Mouse (Mus musculus) regulatory T cell (primary cell): Measurements from ENCODE around the gene Cherp.

Source experiments
- in situ Hi-C: fragments of 300-600 bp; cut with MboI, MseI; formaldehyde crosslinking; loops from one replicate; pipeline ENCODE4 v1.15.1; 2025; ENCODE audit warnings: high pct_unique_total_duplicates

Gene Cherp

GRCm38 (mm10) chr8:72485456-72486199 lies 10.6 kb upstream of the Cherp start:
- in situ Hi-C loops = no loop called here

- in situ Hi-C loops = no loop called here
These were observed 4.3 kb downstream of the Cherp start for GRCm38 (mm10) chr8:72470684-72471083.

- in situ Hi-C loops = no loop called here
These were observed 5.0 kb downstream of the Cherp start for GRCm38 (mm10) chr8:72469984-72470383.

GRCm38 (mm10) chr8:72469243-72469642 lies 5.8 kb downstream of the Cherp start:
- in situ Hi-C loops = no loop called here

- in situ Hi-C loops = no loop called here
These were observed 10.8 kb downstream of the Cherp start for GRCm38 (mm10) chr8:72464211-72464610.

- in situ Hi-C loops = no loop called here
These were observed 15.0 kb downstream of the Cherp start for GRCm38 (mm10) chr8:72459881-72460533.

- in situ Hi-C loops = no loop called here
These were observed 16.6 kb downstream of the Cherp start for GRCm38 (mm10) chr8:72458457-72458856.

GRCm38 (mm10) chr8:72457806-72458205 lies 17.2 kb downstream of the Cherp start:
- in situ Hi-C loops = no loop called here

- in situ Hi-C loops = no loop called here
These were observed 19.7 kb downstream of the Cherp start for GRCm38 (mm10) chr8:72455317-72455716.

- in situ Hi-C loops = no loop called here
These were observed 21.1 kb downstream of the Cherp start for GRCm38 (mm10) chr8:72453904-72454303.

GRCm38 (mm10) chr8:72451516-72451915 lies 23.5 kb downstream of the Cherp start:
- in situ Hi-C loops = no loop called here

- in situ Hi-C loops = no loop called here
These were observed 30.0 kb downstream of the Cherp start for GRCm38 (mm10) chr8:72445071-72445470.

GRCm38 (mm10) chr8:72443994-72444350 lies 31.1 kb downstream of the Cherp start:
- in situ Hi-C loops = no loop called here

- in situ Hi-C loops = no loop called here
These were observed 31.6 kb downstream of the Cherp start, which contains the start of the genes Calr3 and 1700030K09Rik for GRCm38 (mm10) chr8:72443338-72443993. TSS of gene Calr3 (minus strand) at chr8:72443870. TSS of gene 1700030K09Rik (plus strand) at chr8:72443880.

- in situ Hi-C loops = no loop called here
These were observed 36.6 kb downstream of the Cherp start for GRCm38 (mm10) chr8:72438248-72439015.

GRCm38 (mm10) chr8:72434952-72435351 lies 40.1 kb downstream of the Cherp start:
- in situ Hi-C loops = no loop called here

GRCm38 (mm10) chr8:72429676-72430075 lies 45.4 kb downstream of the Cherp start:
- in situ Hi-C loops = loop anchor here (10.0 kb wide), 1 partner anchor 485 kb away; no protein-coding TSS in a partner anchor

GRCm38 (mm10) chr8:72422926-72423325 lies 52.1 kb downstream of the Cherp start:
- in situ Hi-C loops = loop anchor here (5.0 to 10.0 kb wide), 3 partner anchors 41 to 478 kb away; no protein-coding TSS in a partner anchor

- in situ Hi-C loops = loop anchor here (5.0 to 10.0 kb wide), 3 partner anchors 39 to 477 kb away; no protein-coding TSS in a partner anchor
These were observed 53.4 kb downstream of the Cherp start, which contains the start of gene Eps15l1 for GRCm38 (mm10) chr8:72421362-72422335. TSS of gene Eps15l1 (minus strand) at chr8:72421460.
